Mouse (Mus musculus): ENCODE results near the gene Casp8ap2. TPM values are rescaled to one million over a fixed set of nuclear protein-coding genes. Genes with fewer than 3 reads are reported as not detected.
A peak's percentile ranks its signal among the peaks of the same experiment; 100 is the strongest.

Gene Casp8ap2
- 1 to 10 TPM; 5.1 to 7.8 (median 6.9) TPM for total RNA-seq (2022)

- peak; percentile 100 for DNase-seq (ENCODE audit: low spot score)
Observed at GRCm38 (mm10) chr4:32615034-32615881, at the start of gene Casp8ap2. Gene Casp8ap2 (plus strand): TSS chr4:32615451.

GRCm38 (mm10) chr4:32569054-32569453, 46.2 kb upstream of the Casp8ap2 start:
- DNase-seq (ENCODE audit: low spot score) = no peak

- DNase-seq (ENCODE audit: low spot score) = peak; percentile 48
Observed at GRCm38 (mm10) chr4:32569995-32570938, 45.0 kb upstream of the Casp8ap2 start.

- no peak for DNase-seq (ENCODE audit: low spot score)
Observed at GRCm38 (mm10) chr4:32570939-32571317, 44.3 kb upstream of the Casp8ap2 start.

GRCm38 (mm10) chr4:32571441-32571840, 43.8 kb upstream of the Casp8ap2 start:
- DNase-seq (ENCODE audit: low spot score) = no peak

- DNase-seq (ENCODE audit: low spot score) = peak; percentile 34
Observed at GRCm38 (mm10) chr4:32572118-32572517, 43.1 kb upstream of the Casp8ap2 start.

GRCm38 (mm10) chr4:32573586-32573985, 41.7 kb upstream of the Casp8ap2 start:
- no peak for DNase-seq (ENCODE audit: low spot score)

- no peak for DNase-seq (ENCODE audit: low spot score)
Observed at GRCm38 (mm10) chr4:32574604-32575003, 40.6 kb upstream of the Casp8ap2 start.

GRCm38 (mm10) chr4:32575165-32575564, 40.1 kb upstream of the Casp8ap2 start:
- DNase-seq (ENCODE audit: low spot score) = peak; percentile 18

- no peak for DNase-seq (ENCODE audit: low spot score)
Observed at GRCm38 (mm10) chr4:32579850-32580249, 35.4 kb upstream of the Casp8ap2 start.

- DNase-seq (ENCODE audit: low spot score) = no peak
Observed at GRCm38 (mm10) chr4:32584181-32584580, 31.1 kb upstream of the Casp8ap2 start.

- no peak for DNase-seq (ENCODE audit: low spot score)
Observed at GRCm38 (mm10) chr4:32586596-32586995, 28.7 kb upstream of the Casp8ap2 start.

GRCm38 (mm10) chr4:32587543-32587942, 27.7 kb upstream of the Casp8ap2 start:
- DNase-seq (ENCODE audit: low spot score) = no peak

GRCm38 (mm10) chr4:32588237-32588636, 27.0 kb upstream of the Casp8ap2 start:
- DNase-seq (ENCODE audit: low spot score) = no peak

GRCm38 (mm10) chr4:32601135-32601534, 14.1 kb upstream of the Casp8ap2 start:
- no peak for DNase-seq (ENCODE audit: low spot score)

GRCm38 (mm10) chr4:32602660-32603059, 12.6 kb upstream of the Casp8ap2 start, which contains the start of gene Gja10:
Gene Gja10 (minus strand): TSS chr4:32602760.
- DNase-seq (ENCODE audit: low spot score) = no peak

- DNase-seq (ENCODE audit: low spot score) = no peak
Observed at GRCm38 (mm10) chr4:32621637-32622036, 6.4 kb downstream of the Casp8ap2 start.

GRCm38 (mm10) chr4:32651669-32652068, 36.4 kb downstream of the Casp8ap2 start:
- DNase-seq (ENCODE audit: low spot score) = no peak

- DNase-seq (ENCODE audit: low spot score) = no peak
Observed at GRCm38 (mm10) chr4:32656146-32656904, 41.1 kb downstream of the Casp8ap2 start.

- DNase-seq (ENCODE audit: low spot score) = peak; percentile 96
Observed at GRCm38 (mm10) chr4:32656918-32657662, 41.8 kb downstream of the Casp8ap2 start, which contains the start of gene Mdn1. Gene Mdn1 (plus strand): TSS chr4:32657119.

GRCm38 (mm10) chr4:32665843-32666242, 50.6 kb downstream of the Casp8ap2 start:
- DNase-seq (ENCODE audit: low spot score) = no peak

Data from heart, adult 8-10 months (tissue).